Mouse (Mus musculus): ENCODE measurements at regions not wholly inside any gene's neighbourhood (a gene's known extent, or its start where the extent isn't known, plus 50 kb on each side); places are given as distances from the start of the nearest gene placed in this dataset.

GRCm38 (mm10) chr3:33902431-33902830 is 58.3 kb upstream of the Ccdc39 start:
- no peak for TF ChIP-seq POLR2A (IDR thresholded peaks at IDR 0.05; ENCODE audit: low read depth, low read length)
- TF ChIP-seq CTCF (IDR thresholded peaks at IDR 0.05; ENCODE audit: extremely low read depth, insufficient read length, insufficient replicate concordance, low read depth, low read length) = no peak
- 89% methylated on average over 2 of the region's 2 CpGs for WGBS
- H3K27ac ChIP-seq (ENCODE audit: insufficient read depth, low read depth, low read length) = no peak overlapping the region

GRCm38 (mm10) chr3:33903326-33903725 is 59.2 kb upstream of the Ccdc39 start:
- Histone ChIP-seq H3K4me3 (ENCODE audit: low read depth, low read length) (no peak overlapping the region), H3K4me1 (ENCODE audit: control insufficient read depth, insufficient read depth, insufficient read length, low read length) (no peaks in the 10 kb centered on the region), H3K27ac (ENCODE audit: insufficient read depth, low read depth, low read length) (no peak overlapping the region), H3K27me3 (ENCODE audit: control insufficient read depth, insufficient read depth, low read length) (no peaks in the 10 kb centered on the region; the same call in 1 of the 2 replicates), H3K36me3 (ENCODE audit: control insufficient read depth, insufficient read depth, low read length) (no peaks in the 10 kb centered on the region)
- TF ChIP-seq CTCF (IDR thresholded peaks at IDR 0.05; ENCODE audit: extremely low read depth, insufficient read length, insufficient replicate concordance, low read depth, low read length) (no peak), POLR2A (IDR thresholded peaks at IDR 0.05; ENCODE audit: low read depth, low read length) (no peak)
- 86% methylated on average over 8 of the region's 8 CpGs for WGBS

More at GRCm38 (mm10) chr3:33902431-33902830, 58.3 kb upstream of the Ccdc39 start:
- Histone ChIP-seq H3K4me1 (ENCODE audit: control insufficient read depth, insufficient read depth, insufficient read length, low read length) (no peaks in the 10 kb centered on the region), H3K27me3 (ENCODE audit: control insufficient read depth, insufficient read depth, low read length) (no peaks in the 10 kb centered on the region; the same call in 1 of the 2 replicates), H3K4me3 (ENCODE audit: low read depth, low read length) (no peak overlapping the region), H3K36me3 (ENCODE audit: control insufficient read depth, insufficient read depth, low read length) (no peaks in the 10 kb centered on the region)

- H3K27ac ChIP-seq (ENCODE audit: insufficient read depth, low read depth, low read length) = no peak overlapping the region
- no peak for TF ChIP-seq CTCF (IDR thresholded peaks at IDR 0.05; ENCODE audit: extremely low read depth, insufficient read length, insufficient replicate concordance, low read depth, low read length)
- no peak for TF ChIP-seq POLR2A (IDR thresholded peaks at IDR 0.05; ENCODE audit: low read depth, low read length)
- 61% methylated on average over 4 of the region's 4 CpGs for WGBS
- no peak overlapping the region for H3K4me3 ChIP-seq (ENCODE audit: low read depth, low read length)
- H3K36me3 ChIP-seq (ENCODE audit: control insufficient read depth, insufficient read depth, low read length) = no peaks in the 10 kb centered on the region
- H3K27me3 ChIP-seq (ENCODE audit: control insufficient read depth, insufficient read depth, low read length) = no peaks in the 10 kb centered on the region; the same call in 1 of the 2 replicates
- no peaks in the 10 kb centered on the region for H3K4me1 ChIP-seq (ENCODE audit: control insufficient read depth, insufficient read depth, insufficient read length, low read length)
Measured at GRCm38 (mm10) chr3:33903816-33904215, 59.7 kb upstream of the Ccdc39 start.

- 34% methylated on average over 22 of the region's 22 CpGs for WGBS
- Histone ChIP-seq H3K27me3 (ENCODE audit: control insufficient read depth, insufficient read depth, low read length) (no peaks in the 10 kb centered on the region; the same call in 1 of the 2 replicates), H3K4me1 (ENCODE audit: control insufficient read depth, insufficient read depth, insufficient read length, low read length) (no peaks in the 10 kb centered on the region), H3K27ac (ENCODE audit: insufficient read depth, low read depth, low read length) (no peak overlapping the region), H3K4me3 (ENCODE audit: low read depth, low read length) (no peak overlapping the region), H3K36me3 (ENCODE audit: control insufficient read depth, insufficient read depth, low read length) (no peaks in the 10 kb centered on the region)
- TF ChIP-seq POLR2A (IDR thresholded peaks at IDR 0.05; ENCODE audit: low read depth, low read length) = no peak
- no peak for TF ChIP-seq CTCF (IDR thresholded peaks at IDR 0.05; ENCODE audit: extremely low read depth, insufficient read length, insufficient replicate concordance, low read depth, low read length)
Measured at GRCm38 (mm10) chr3:33904854-33905678, 61.0 kb upstream of the Ccdc39 start.

GRCm38 (mm10) chr3:33905679-33906007 is 61.5 kb upstream of the Ccdc39 start:
- H3K4me3 ChIP-seq (ENCODE audit: low read depth, low read length) = no peak overlapping the region
- H3K27ac ChIP-seq (ENCODE audit: insufficient read depth, low read depth, low read length) = no peak overlapping the region
- H3K27me3 ChIP-seq (ENCODE audit: control insufficient read depth, insufficient read depth, low read length) = no peaks in the 10 kb centered on the region; the same call in 1 of the 2 replicates
- no peaks in the 10 kb centered on the region for H3K36me3 ChIP-seq (ENCODE audit: control insufficient read depth, insufficient read depth, low read length)
- 29% methylated on average over 5 of the region's 5 CpGs for WGBS
- TF ChIP-seq POLR2A (IDR thresholded peaks at IDR 0.05; ENCODE audit: low read depth, low read length) = no peak
- no peak for TF ChIP-seq CTCF (IDR thresholded peaks at IDR 0.05; ENCODE audit: extremely low read depth, insufficient read length, insufficient replicate concordance, low read depth, low read length)
- H3K4me1 ChIP-seq (ENCODE audit: control insufficient read depth, insufficient read depth, insufficient read length, low read length) = no peaks in the 10 kb centered on the region

GRCm38 (mm10) chr3:33907061-33907460 is 63.0 kb upstream of the Ccdc39 start:
- no peak overlapping the region for H3K4me3 ChIP-seq (ENCODE audit: low read depth, low read length)
- WGBS = 87% methylated on average over 8 of the region's 8 CpGs
- H3K27ac ChIP-seq (ENCODE audit: insufficient read depth, low read depth, low read length) = no peak overlapping the region
- H3K27me3 ChIP-seq (ENCODE audit: control insufficient read depth, insufficient read depth, low read length) = no peaks in the 10 kb centered on the region; the same call in 1 of the 2 replicates
- H3K36me3 ChIP-seq (ENCODE audit: control insufficient read depth, insufficient read depth, low read length) = no peaks in the 10 kb centered on the region
- TF ChIP-seq POLR2A (IDR thresholded peaks at IDR 0.05; ENCODE audit: low read depth, low read length) (no peak), CTCF (IDR thresholded peaks at IDR 0.05; ENCODE audit: extremely low read depth, insufficient read length, insufficient replicate concordance, low read depth, low read length) (no peak)
- no peaks in the 10 kb centered on the region for H3K4me1 ChIP-seq (ENCODE audit: control insufficient read depth, insufficient read depth, insufficient read length, low read length)

- H3K27ac ChIP-seq (ENCODE audit: insufficient read depth, low read depth, low read length) = no peak overlapping the region
- H3K27me3 ChIP-seq (ENCODE audit: control insufficient read depth, insufficient read depth, low read length) = no peaks in the 10 kb centered on the region
- no peak for TF ChIP-seq POLR2A (IDR thresholded peaks at IDR 0.05; ENCODE audit: low read depth, low read length)
- no peak for TF ChIP-seq CTCF (IDR thresholded peaks at IDR 0.05; ENCODE audit: extremely low read depth, insufficient read length, insufficient replicate concordance, low read depth, low read length)
- H3K4me3 ChIP-seq (ENCODE audit: low read depth, low read length) = no peak overlapping the region
- WGBS = 83% methylated on average over 9 of the region's 9 CpGs
- no peaks in the 10 kb centered on the region for H3K36me3 ChIP-seq (ENCODE audit: control insufficient read depth, insufficient read depth, low read length)
- no peaks in the 10 kb centered on the region for H3K4me1 ChIP-seq (ENCODE audit: control insufficient read depth, insufficient read depth, insufficient read length, low read length)
Measured at GRCm38 (mm10) chr3:33911559-33911958, 67.4 kb upstream of the Ccdc39 start.

All from small intestine, adult 2 months (tissue).